Mouse (Mus musculus): ENCODE results near the gene Mki67. TPM values are rescaled to one million over a fixed set of nuclear protein-coding genes. Genes with fewer than 3 reads are reported as not detected.

The Mki67 gene
- polyA plus RNA-seq, 1 experiment from 2014 or later = 12.5 TPM

DNA sequence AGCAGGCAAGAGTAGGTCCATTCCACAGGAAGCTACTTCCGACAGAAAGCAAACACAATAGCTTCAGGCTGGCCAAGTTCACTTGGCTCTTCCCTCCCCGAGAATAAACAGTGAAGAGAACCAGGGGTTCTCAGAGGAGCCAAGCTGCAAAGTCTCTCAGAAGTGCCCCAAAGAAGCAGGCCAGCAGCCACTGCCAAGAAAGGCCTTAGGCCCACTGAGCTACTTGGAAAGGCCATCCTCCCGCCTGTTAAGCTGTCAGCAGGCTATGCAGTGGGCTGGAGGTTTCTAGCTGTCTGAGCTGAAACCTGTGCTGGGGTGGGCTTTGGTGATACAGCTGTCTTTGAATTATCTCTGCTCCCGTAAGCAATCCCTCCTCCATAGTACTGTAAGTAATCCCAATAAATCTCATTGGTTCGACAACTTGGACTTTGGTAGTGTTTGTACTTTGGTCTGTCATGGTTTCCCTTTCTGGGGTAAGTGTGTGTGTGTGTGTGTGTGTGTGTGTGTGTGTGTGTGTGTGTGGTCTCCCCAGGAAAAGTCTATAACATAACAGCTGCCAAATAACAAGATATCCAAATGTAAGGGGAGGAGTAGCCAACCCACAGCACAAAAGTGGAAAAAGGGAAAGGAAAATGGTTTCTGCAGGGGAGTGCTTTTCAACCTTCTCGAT, 7.6 kb upstream of the Mki67 start:
- H3K27me3 ChIP-seq (ENCODE audit: control insufficient read depth, insufficient read depth, low read length) = no peaks in the 10 kb centered on the region
- no peak overlapping the region for H3K4me2 ChIP-seq (ENCODE audit: low read length)
- ATAC-seq (ENCODE audit: low FRiP score, low TSS enrichment) (no peak), DNase-seq (no peak)
- H3K9ac ChIP-seq (replicated peaks; ENCODE audit: low read length) = no peak overlapping the region
- 84% methylated on average over 6 of the region's 6 CpGs for WGBS
- no peaks in the 10 kb centered on the region for H3K9me3 ChIP-seq (ENCODE audit: control insufficient read depth, low read length)
- H3K4me3 ChIP-seq (replicated peaks; ENCODE audit: low read depth, low read length) = no peak overlapping the region
- no peaks in the 10 kb centered on the region for H3K4me1 ChIP-seq (ENCODE audit: control insufficient read depth, insufficient read depth, low read length)
- H3K27ac ChIP-seq (replicated peaks; ENCODE audit: low read depth, low read length) = no peak overlapping the region
- H3K36me3 ChIP-seq (ENCODE audit: control insufficient read depth, insufficient read depth, low read length) = no peaks in the 10 kb centered on the region

DNA sequence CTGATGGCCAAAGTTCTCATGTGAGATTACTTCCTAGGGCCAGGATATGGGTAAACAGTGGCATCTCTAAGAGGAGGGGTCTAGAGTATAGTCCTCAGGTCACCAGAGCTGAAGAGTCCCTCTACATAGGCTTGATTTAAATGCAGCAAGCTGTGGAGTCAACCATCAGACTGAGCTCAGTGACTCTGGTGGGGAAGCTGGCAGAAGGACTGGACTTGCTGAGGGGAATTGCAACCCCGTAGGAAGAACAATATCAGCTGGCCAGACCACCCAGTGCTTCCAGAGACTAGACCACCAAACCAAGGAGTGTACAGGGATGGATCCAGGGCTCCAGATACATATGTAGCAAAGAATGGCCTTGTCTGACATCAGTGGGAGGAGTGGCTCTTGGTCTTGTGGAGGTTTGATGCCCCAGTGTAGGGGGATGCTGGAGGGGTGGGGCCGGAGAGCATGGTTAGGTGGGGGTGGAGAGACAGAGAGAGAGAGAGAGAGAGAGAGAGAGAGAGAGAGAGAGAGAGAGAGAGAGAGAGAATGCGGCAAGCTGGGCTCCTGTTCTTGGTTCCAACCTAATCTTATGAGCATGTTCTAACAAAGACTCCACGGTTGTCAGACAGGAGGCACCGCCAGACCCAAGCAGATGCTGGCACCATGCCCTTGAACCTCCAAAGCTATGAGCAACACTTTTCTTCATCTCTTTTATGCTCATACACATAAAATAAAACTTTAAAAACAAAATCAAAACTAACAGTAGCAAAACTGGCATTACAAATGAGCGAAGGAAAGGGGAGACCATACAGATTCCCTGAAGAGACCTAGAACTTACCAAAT, 6.1 kb upstream of the Mki67 start:
- WGBS = 79% methylated on average over 6 of the region's 6 CpGs
- H3K4me3 ChIP-seq (replicated peaks; ENCODE audit: low read depth, low read length) = no peak overlapping the region
- DNase-seq (no peak), ATAC-seq (ENCODE audit: low FRiP score, low TSS enrichment) (no peak)
- no peak overlapping the region for H3K27ac ChIP-seq (replicated peaks; ENCODE audit: low read depth, low read length)
- no peaks in the 10 kb centered on the region for H3K4me1 ChIP-seq (ENCODE audit: control insufficient read depth, insufficient read depth, low read length)
- no peaks in the 10 kb centered on the region for H3K9me3 ChIP-seq (ENCODE audit: control insufficient read depth, low read length)
- H3K27me3 ChIP-seq (ENCODE audit: control insufficient read depth, insufficient read depth, low read length) = no peaks in the 10 kb centered on the region
- H3K9ac ChIP-seq (replicated peaks; ENCODE audit: low read length) = no peak overlapping the region
- H3K36me3 ChIP-seq (ENCODE audit: control insufficient read depth, insufficient read depth, low read length) = no peaks in the 10 kb centered on the region
- H3K4me2 ChIP-seq (ENCODE audit: low read length) = no peak overlapping the region

DNA sequence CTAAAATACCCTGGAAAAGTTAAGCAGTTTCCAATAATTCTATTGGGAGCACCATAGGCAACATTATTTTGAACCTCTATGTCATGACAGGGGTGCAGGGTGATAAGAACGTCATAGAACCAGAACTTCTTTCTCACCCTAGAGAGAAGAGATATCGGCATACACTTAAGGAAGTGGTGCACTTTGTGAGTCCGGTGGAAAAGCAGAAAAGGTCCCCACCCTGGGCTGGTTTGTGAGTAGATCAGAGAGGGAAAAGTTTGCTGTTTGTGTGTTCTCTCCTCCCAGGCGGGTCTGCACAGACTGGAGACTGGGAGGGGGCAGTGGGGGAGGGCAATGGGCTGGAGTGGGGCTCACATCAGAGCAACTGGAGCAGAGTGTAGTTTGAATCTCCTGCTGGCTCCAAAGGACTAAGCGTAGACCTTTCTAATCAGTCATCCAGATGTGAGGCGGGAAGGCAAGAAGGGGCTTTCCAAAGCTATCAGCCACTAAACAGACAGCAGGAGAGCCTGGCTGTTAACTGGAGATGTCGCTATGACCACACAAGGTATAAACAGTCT, 5.4 kb upstream of the Mki67 start:
- H3K9me3 ChIP-seq (ENCODE audit: control insufficient read depth, low read length) = no peaks in the 10 kb centered on the region
- no peak overlapping the region for H3K9ac ChIP-seq (replicated peaks; ENCODE audit: low read length)
- no peak overlapping the region for H3K27ac ChIP-seq (replicated peaks; ENCODE audit: low read depth, low read length)
- no peaks in the 10 kb centered on the region for H3K4me1 ChIP-seq (ENCODE audit: control insufficient read depth, insufficient read depth, low read length)
- no peak for ATAC-seq (ENCODE audit: low FRiP score, low TSS enrichment)
- WGBS = 83% methylated on average over 7 of the region's 7 CpGs
- no peak overlapping the region for H3K4me3 ChIP-seq (replicated peaks; ENCODE audit: low read depth, low read length)
- no peak overlapping the region for H3K4me2 ChIP-seq (ENCODE audit: low read length)
- no peaks in the 10 kb centered on the region for H3K27me3 ChIP-seq (ENCODE audit: control insufficient read depth, insufficient read depth, low read length)
- DNase-seq = no peak
- H3K36me3 ChIP-seq (ENCODE audit: control insufficient read depth, insufficient read depth, low read length) = no peaks in the 10 kb centered on the region

DNA sequence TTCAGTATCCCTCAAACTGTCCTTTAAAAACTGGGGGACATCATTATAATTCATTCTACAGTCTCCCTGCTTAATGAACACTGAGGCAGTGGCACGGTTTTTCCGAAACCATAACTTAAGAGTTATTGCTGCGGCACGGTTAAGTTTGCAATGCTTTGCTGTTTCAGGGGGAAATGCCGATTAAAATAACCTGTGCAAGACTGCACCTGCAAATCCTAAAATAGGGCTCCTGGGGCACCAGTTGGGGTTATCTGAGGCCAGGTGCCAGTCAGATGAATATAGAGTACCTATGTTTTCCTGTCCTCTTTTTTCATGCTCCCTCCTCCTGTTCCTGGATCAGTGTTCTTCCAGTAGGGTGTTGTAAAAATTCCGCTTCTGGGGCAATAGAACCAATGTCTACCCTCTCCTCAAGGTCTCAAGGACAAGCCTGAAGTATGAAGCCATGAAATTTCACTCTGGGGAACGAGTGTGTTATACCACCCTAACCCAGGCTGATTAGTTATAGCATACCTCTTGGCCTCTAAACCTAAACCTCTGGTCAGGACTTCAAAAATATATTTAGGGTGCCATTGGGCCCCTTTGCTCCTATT, 902 bp upstream of the Mki67 start:
- H3K4me2 ChIP-seq (ENCODE audit: low read length) = peak overlapping the region; percentile 96
- peak overlapping the region; percentile 44; the same call in 1 of the 2 replicates for H3K9ac ChIP-seq (replicated peaks; ENCODE audit: low read length)
- ATAC-seq (ENCODE audit: low FRiP score, low TSS enrichment) = no peak
- H3K36me3 ChIP-seq (ENCODE audit: control insufficient read depth, insufficient read depth, low read length) = no peaks in the 10 kb centered on the region
- H3K4me3 ChIP-seq (replicated peaks; ENCODE audit: low read depth, low read length) = peak overlapping the region; percentile 76
- no peaks in the 10 kb centered on the region for H3K27me3 ChIP-seq (ENCODE audit: control insufficient read depth, insufficient read depth, low read length)
- no peak overlapping the region for H3K27ac ChIP-seq (replicated peaks; ENCODE audit: low read depth, low read length)
- H3K4me1 ChIP-seq (ENCODE audit: control insufficient read depth, insufficient read depth, low read length) = 0 out of 2 replicates have a peak, but pooled peaks cover 4% of the 10 kb centered on the region
- no peaks in the 10 kb centered on the region for H3K9me3 ChIP-seq (ENCODE audit: control insufficient read depth, low read length)
- peak; percentile 2 for DNase-seq
- 72% methylated on average over 7 of the region's 7 CpGs for WGBS

DNA sequence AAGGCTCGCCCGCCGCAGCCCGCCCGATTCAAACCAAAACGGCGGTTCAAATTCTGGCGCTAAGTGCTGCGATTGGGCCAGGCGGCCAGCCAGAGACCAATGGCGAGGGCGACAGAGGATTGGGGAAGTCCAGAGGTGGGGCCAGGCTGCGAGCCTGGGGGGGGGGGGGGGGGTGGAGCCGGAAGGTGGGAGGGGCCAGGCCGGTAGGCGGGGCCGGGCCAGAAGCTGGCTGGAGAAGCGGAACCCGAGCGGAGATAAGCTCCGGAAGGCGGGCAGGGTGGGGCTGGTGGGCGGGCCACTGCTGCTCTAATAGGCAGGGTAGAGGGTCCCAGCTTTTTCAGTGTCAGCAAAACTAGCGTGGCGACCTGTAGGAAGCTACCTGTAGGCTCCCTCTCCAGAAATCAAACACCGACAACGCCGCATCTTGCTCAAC, 300 bp upstream of the Mki67 start:
- Histone ChIP-seq H3K27ac (replicated peaks; ENCODE audit: low read depth, low read length) (no peak overlapping the region), H3K36me3 (ENCODE audit: control insufficient read depth, insufficient read depth, low read length) (no peaks in the 10 kb centered on the region), H3K4me2 (ENCODE audit: low read length) (peak overlapping the region; percentile 96), H3K4me1 (ENCODE audit: control insufficient read depth, insufficient read depth, low read length) (0 out of 2 replicates have a peak, but pooled peaks cover 4% of the 10 kb centered on the region), H3K4me3 (replicated peaks; ENCODE audit: low read depth, low read length) (peak overlapping the region; percentile 76), H3K27me3 (ENCODE audit: control insufficient read depth, insufficient read depth, low read length) (no peaks in the 10 kb centered on the region), H3K9ac (replicated peaks; ENCODE audit: low read length) (peak overlapping the region; percentile 52; the same call in 1 of the 2 replicates), H3K9me3 (ENCODE audit: control insufficient read depth, low read length) (no peaks in the 10 kb centered on the region)
- peak; percentile 97 for ATAC-seq (ENCODE audit: low FRiP score, low TSS enrichment)
- under 1% methylated on average over 28 of the region's 28 CpGs for WGBS
- peak; percentile 96 for DNase-seq

DNA sequence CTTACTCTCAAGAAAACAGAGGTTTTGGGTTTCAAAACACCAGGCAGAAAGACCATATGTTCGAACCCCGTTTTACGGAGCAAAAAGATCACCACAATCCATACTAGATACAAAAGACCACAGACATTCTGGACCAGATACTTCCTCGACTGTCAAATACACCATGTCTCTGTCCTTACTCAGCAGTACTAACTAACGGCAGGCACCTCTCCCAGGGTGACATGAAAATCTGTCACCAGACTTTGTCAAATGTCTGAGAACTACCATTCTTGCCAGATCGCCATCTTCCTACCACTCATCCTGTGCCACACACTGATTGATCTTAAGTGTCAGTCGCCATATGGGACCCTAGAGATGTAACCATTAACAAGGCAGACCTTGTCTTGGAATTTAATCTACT, 995 bp downstream of the Mki67 start:
- WGBS = 2% methylated on average over 7 of the region's 7 CpGs
- H3K4me2 ChIP-seq (ENCODE audit: low read length) = peak overlapping the region; percentile 96
- H3K36me3 ChIP-seq (ENCODE audit: control insufficient read depth, insufficient read depth, low read length) = no peaks in the 10 kb centered on the region
- no peak for ATAC-seq (ENCODE audit: low FRiP score, low TSS enrichment)
- DNase-seq = no peak
- 0 out of 2 replicates have a peak, but pooled peaks cover 4% of the 10 kb centered on the region for H3K4me1 ChIP-seq (ENCODE audit: control insufficient read depth, insufficient read depth, low read length)
- no peaks in the 10 kb centered on the region for H3K9me3 ChIP-seq (ENCODE audit: control insufficient read depth, low read length)
- H3K9ac ChIP-seq (replicated peaks; ENCODE audit: low read length) = peak overlapping the region; percentile 52; the same call in 1 of the 2 replicates
- H3K27ac ChIP-seq (replicated peaks; ENCODE audit: low read depth, low read length) = no peak overlapping the region
- H3K4me3 ChIP-seq (replicated peaks; ENCODE audit: low read depth, low read length) = peak overlapping the region; percentile 76
- H3K27me3 ChIP-seq (ENCODE audit: control insufficient read depth, insufficient read depth, low read length) = no peaks in the 10 kb centered on the region

DNA sequence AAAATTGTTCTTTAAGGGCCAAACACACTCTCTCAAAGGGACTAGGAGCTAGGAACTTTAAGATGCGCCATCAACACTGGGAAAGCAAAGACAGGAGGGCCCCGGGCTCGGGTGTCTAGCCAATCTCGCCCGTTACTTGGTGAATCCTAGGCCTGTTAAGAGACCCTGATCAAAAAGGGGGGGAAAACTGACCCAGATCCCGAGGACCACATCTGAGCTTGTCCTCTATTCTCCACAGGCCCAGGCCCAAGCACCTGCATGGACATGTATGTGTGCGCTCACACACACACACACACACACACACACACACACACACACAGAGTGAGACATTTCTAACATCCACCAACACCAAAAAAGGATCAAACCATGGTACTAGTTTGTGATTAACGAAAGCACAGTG, 2.8 kb downstream of the Mki67 start:
- Histone ChIP-seq H3K4me3 (replicated peaks; ENCODE audit: low read depth, low read length) (no peak overlapping the region), H3K27me3 (ENCODE audit: control insufficient read depth, insufficient read depth, low read length) (no peaks in the 10 kb centered on the region), H3K27ac (replicated peaks; ENCODE audit: low read depth, low read length) (no peak overlapping the region), H3K4me2 (ENCODE audit: low read length) (peak overlapping the region; percentile 27), H3K9ac (replicated peaks; ENCODE audit: low read length) (no peak overlapping the region), H3K36me3 (ENCODE audit: control insufficient read depth, insufficient read depth, low read length) (no peaks in the 10 kb centered on the region), H3K4me1 (ENCODE audit: control insufficient read depth, insufficient read depth, low read length) (0 out of 2 replicates have a peak, but pooled peaks cover 4% of the 10 kb centered on the region), H3K9me3 (ENCODE audit: control insufficient read depth, low read length) (no peaks in the 10 kb centered on the region)
- no peak for DNase-seq
- no peak for ATAC-seq (ENCODE audit: low FRiP score, low TSS enrichment)
- 65% methylated on average over 8 of the region's 8 CpGs for WGBS

DNA sequence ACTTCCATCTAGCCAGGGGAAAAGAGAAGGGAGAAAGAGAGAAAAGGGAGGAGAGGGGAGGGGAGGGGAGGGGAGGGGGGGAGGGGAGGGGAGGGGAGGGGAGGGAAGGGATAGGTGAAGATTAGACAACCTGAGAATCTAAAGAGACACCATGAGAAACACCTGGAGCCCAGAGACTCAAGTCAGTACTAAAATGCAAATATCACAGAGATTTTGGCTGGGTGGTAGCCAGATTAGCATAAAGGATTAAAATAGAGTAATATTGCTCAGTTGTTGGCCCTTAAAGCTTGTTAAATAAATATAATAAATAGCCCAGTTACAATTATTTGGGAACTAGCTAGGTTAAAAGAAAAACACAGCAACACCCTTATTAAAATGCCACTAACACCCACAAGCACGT, 3.6 kb downstream of the Mki67 start:
- no peak for DNase-seq
- no peaks in the 10 kb centered on the region for H3K27me3 ChIP-seq (ENCODE audit: control insufficient read depth, insufficient read depth, low read length)
- H3K36me3 ChIP-seq (ENCODE audit: control insufficient read depth, insufficient read depth, low read length) = no peaks in the 10 kb centered on the region
- H3K4me3 ChIP-seq (replicated peaks; ENCODE audit: low read depth, low read length) = no peak overlapping the region
- H3K4me1 ChIP-seq (ENCODE audit: control insufficient read depth, insufficient read depth, low read length) = 0 out of 2 replicates have a peak, but pooled peaks cover 4% of the 10 kb centered on the region
- no peak overlapping the region for H3K27ac ChIP-seq (replicated peaks; ENCODE audit: low read depth, low read length)
- no peak overlapping the region for H3K9ac ChIP-seq (replicated peaks; ENCODE audit: low read length)
- H3K4me2 ChIP-seq (ENCODE audit: low read length) = no peak overlapping the region; the same call in 1 of the 2 replicates
- WGBS = 70% methylated on average over 1 of the region's 1 CpGs
- H3K9me3 ChIP-seq (ENCODE audit: control insufficient read depth, low read length) = no peaks in the 10 kb centered on the region
- ATAC-seq (ENCODE audit: low FRiP score, low TSS enrichment) = no peak

Measured in midbrain, embryonic 14.5 days (tissue).